Mouse (Mus musculus) CH12.LX (cell line): Measurements from ENCODE around the gene Ebf3. TPM values are rescaled to one million over a fixed set of nuclear protein-coding genes. Genes with fewer than 3 reads are reported as not detected.
A peak's percentile ranks its signal among the peaks of the same experiment; 100 is the strongest.

ENCODE experiments used
- DNase-seq: peaks from one replicate; pipeline ENCODE4 v3.0.0-alpha.2; 2013; ENCODE audit errors: extremely low read depth
- H3K27ac ChIP-seq: 2 replicates; pipeline ENCODE4 v1.5.1; 2012; ENCODE audit warnings: low read depth, mild to moderate bottlenecking, control low read depth, moderate library complexity; ENCODE audit not compliant: insufficient read depth
- H3K27me3 ChIP-seq: replicated peaks from 2 replicates; pipeline ENCODE3; 2012; ENCODE audit warnings: inconsistent platforms
- H3K36me3 ChIP-seq, 2 experiments: replicated peaks in 1 of 2; 2 replicates each; pipeline versions ENCODE3 to v1.6.1; 2012; ENCODE audit warnings: inconsistent platforms in 1 of 2, low read length in 1 of 2, mild to moderate bottlenecking in 1 of 2, mixed read lengths in 1 of 2, moderate library complexity in 1 of 2; ENCODE audit not compliant: control insufficient read depth in 1 of 2, insufficient read depth in 1 of 2
- H3K4me1 ChIP-seq, 2 experiments: 2 replicates each; pipeline ENCODE4 v1.6.1; 2012; ENCODE audit warnings: inconsistent platforms in 1 of 2, moderate library complexity in 1 of 2; ENCODE audit not compliant: insufficient read depth in 2 of 2, control insufficient read depth in 1 of 2
- H3K4me2 ChIP-seq: 2 replicates; pipeline ENCODE4 v1.6.1; 2012; ENCODE audit warnings: low read depth, mild to moderate bottlenecking, control low read depth; ENCODE audit not compliant: poor library complexity, insufficient read depth, severe bottlenecking
- H3K4me3 ChIP-seq, 3 experiments: fragments of 150-350 bp in 1 of 3; sonication (generic) in 1 of 3; replicated peaks in 1 of 3; 2 replicates each; pipeline versions ENCODE3 to v1.5.1; 2011 to 2012; ENCODE audit warnings: low read depth in 2 of 3, low read length in 2 of 3, mild to moderate bottlenecking in 2 of 3, moderate library complexity in 2 of 3, control low read depth in 1 of 3, improper control_type of control experiment in 1 of 3, inconsistent platforms in 1 of 3, mixed read lengths in 1 of 3; ENCODE audit not compliant: poor library complexity in 1 of 3
- H3K79me2 ChIP-seq: replicated peaks from 2 replicates; pipeline ENCODE4 v1.6.1; 2012; ENCODE audit warnings: mild to moderate bottlenecking, moderate library complexity; ENCODE audit not compliant: control insufficient read depth, poor library complexity, insufficient read depth, severe bottlenecking; ENCODE audit errors: extremely low read depth
- H3K9ac ChIP-seq: 2 replicates; pipeline ENCODE4 v1.6.1; 2012; ENCODE audit warnings: low read depth, mild to moderate bottlenecking, control low read depth, moderate library complexity; ENCODE audit not compliant: insufficient read depth
- H3K9me3 ChIP-seq: replicated peaks from 2 replicates; pipeline ENCODE3; 2012; ENCODE audit warnings: low read length, inconsistent platforms, mixed read lengths
- CHD2 ChIP-seq: IDR thresholded peaks from 2 replicates; pipeline ENCODE4 v1.6.1; 2011; ENCODE audit warnings: low read length, improper control_type of control experiment
- CTCF ChIP-seq, 2 experiments: IDR thresholded peaks in 1 of 2; conservative IDR thresholded peaks in 1 of 2; 2 replicates each; pipeline ENCODE4 v1.5.1; 2011 to 2012; ENCODE audit warnings: low read depth in 2 of 2, low read length in 2 of 2, improper control_type of control experiment in 1 of 2, inconsistent platforms in 1 of 2, mild to moderate bottlenecking in 1 of 2, moderate library complexity in 1 of 2
- ELF1 ChIP-seq: IDR thresholded peaks from 2 replicates; pipeline ENCODE4 v1.6.1; 2014; ENCODE audit warnings: low read depth, mild to moderate bottlenecking, inconsistent platforms, low read length, improper control_type of control experiment
- EP300 ChIP-seq: IDR thresholded peaks from 2 replicates; pipeline ENCODE4 v1.6.1; 2011; ENCODE audit warnings: low read length, improper control_type of control experiment
- ETS1 ChIP-seq: conservative IDR thresholded peaks from 2 replicates; pipeline ENCODE4 v1.6.1; 2012; ENCODE audit warnings: low read depth, mild to moderate bottlenecking, inconsistent platforms, low read length, improper control_type of control experiment, moderate library complexity
- HCFC1 ChIP-seq: IDR thresholded peaks from 2 replicates; pipeline ENCODE4 v1.6.1; 2012; ENCODE audit warnings: low read depth, mild to moderate bottlenecking, inconsistent platforms, low read length, improper control_type of control experiment
- IRF4 ChIP-seq: IDR thresholded peaks from 2 replicates; pipeline ENCODE4 v1.6.1; 2014; ENCODE audit warnings: low read depth, mild to moderate bottlenecking, inconsistent platforms, low read length, improper control_type of control experiment
- JUN ChIP-seq: IDR thresholded peaks from 2 replicates; pipeline ENCODE4 v1.6.1; 2011; ENCODE audit warnings: low read depth, mild to moderate bottlenecking, low read length, improper control_type of control experiment, moderate library complexity; ENCODE audit not compliant: insufficient read depth
- KAT2A ChIP-seq: IDR thresholded peaks from 2 replicates; pipeline ENCODE4 v1.6.1; 2012; ENCODE audit warnings: low read length, improper control_type of control experiment, inconsistent platforms; ENCODE audit not compliant: insufficient replicate concordance
- MAFK ChIP-seq: IDR thresholded peaks from 2 replicates; pipeline ENCODE4 v1.6.1; 2011; ENCODE audit warnings: low read length, improper control_type of control experiment; ENCODE audit not compliant: insufficient replicate concordance
- MEF2A ChIP-seq: IDR thresholded peaks from 2 replicates; pipeline ENCODE4 v1.6.1; 2014; ENCODE audit warnings: low read depth, mild to moderate bottlenecking, inconsistent platforms, low read length, improper control_type of control experiment, borderline replicate concordance
- MYC ChIP-seq: IDR thresholded peaks from 2 replicates; pipeline ENCODE4 v1.6.1; 2011; ENCODE audit warnings: low read depth, mild to moderate bottlenecking, improper control_type of control experiment, low read length
- NELFE ChIP-seq: IDR thresholded peaks from 2 replicates; pipeline ENCODE4 v1.6.1; 2011; ENCODE audit warnings: low read depth, low read length, improper control_type of control experiment
- NRF1 ChIP-seq: IDR thresholded peaks from 2 replicates; pipeline ENCODE4 v1.6.1; 2014; ENCODE audit warnings: low read depth, mild to moderate bottlenecking, inconsistent platforms, low read length, improper control_type of control experiment, moderate library complexity
- POLR2A ChIP-seq: IDR thresholded peaks from 2 replicates; pipeline ENCODE4 v1.6.1; 2011; ENCODE audit warnings: low read depth, mild to moderate bottlenecking, improper control_type of control experiment, low read length
- RAD21 ChIP-seq: IDR thresholded peaks from 2 replicates; pipeline ENCODE4 v1.6.1; 2011; ENCODE audit warnings: low read depth, mild to moderate bottlenecking, low read length, improper control_type of control experiment, moderate library complexity
- RCOR1 ChIP-seq: conservative IDR thresholded peaks from 2 replicates; pipeline ENCODE4 v1.6.1; 2012; ENCODE audit warnings: low read depth, mild to moderate bottlenecking, inconsistent platforms, low read length, improper control_type of control experiment
- TBP ChIP-seq: conservative IDR thresholded peaks from 2 replicates; pipeline ENCODE4 v1.6.1; 2011; ENCODE audit warnings: low read depth, low read length, improper control_type of control experiment
- TCF12 ChIP-seq: IDR thresholded peaks from 2 replicates; pipeline ENCODE4 v1.6.1; 2014; ENCODE audit warnings: low read depth, mild to moderate bottlenecking, inconsistent platforms, low read length, improper control_type of control experiment
- USF1 ChIP-seq: IDR thresholded peaks from 2 replicates; pipeline ENCODE4 v1.6.1; 2014; ENCODE audit warnings: low read depth, mild to moderate bottlenecking, inconsistent platforms, low read length, improper control_type of control experiment
- ZC3H11A ChIP-seq: IDR thresholded peaks from 2 replicates; pipeline ENCODE4 v1.6.1; 2012; ENCODE audit warnings: low read depth, mild to moderate bottlenecking, inconsistent platforms, low read length, improper control_type of control experiment
- ZKSCAN1 ChIP-seq: IDR thresholded peaks from 2 replicates; pipeline ENCODE4 v1.6.1; 2012; ENCODE audit warnings: low read depth, inconsistent platforms, low read length, improper control_type of control experiment, borderline replicate concordance
- dilution Hi-C: fragments of 300-500 bp; cut with MboI; formaldehyde crosslinking; loops from 2 replicates; pipeline ENCODE4 v1.14.3; 2020; ENCODE audit warnings: low sequenced_read_pairs; ENCODE audit not compliant: extremely low pct_unique_long_range_greater_than_20kb, extremely low pct_ligation_motif_present
- in situ Hi-C: fragments of 300-500 bp; cut with MboI; formaldehyde crosslinking; loops from 3 replicates; pipeline ENCODE4 v1.14.3; 2019; ENCODE audit warnings: low sequenced_read_pairs, low pct_ligation_motif_present, low pct_unique_long_range_greater_than_20kb, mixed read lengths
- polyA plus RNA-seq: library from polyadenylated mRNA; unstranded; fragments of >175 nt; gene quantifications from 2 replicates; pipeline ENCODE4 v1.2.1, GENCODE M21; 2012; ENCODE audit warnings: low read depth; ENCODE audit not compliant: insufficient read length
- total RNA-seq, 2 experiments: library from RNA; depleted of rRNA; stranded (reverse); fragments of 300-350 nt in 1 of 2; fragments of >200 nt in 1 of 2; gene quantifications; 2 replicates each; pipeline ENCODE4 v1.2.3; 2012 to 2014

Ebf3 gene
- total and polyA plus RNA-seq, 3 experiments = 0.10 to 0.89 TPM; not detected in 1

GRCm38 (mm10) chr7:137289290-137289957 lies 24.8 kb downstream of the Ebf3 start (continued):
- TF ChIP-seq ZKSCAN1 (no peak), CTCF (conservative IDR thresholded peaks at IDR 0.05 in 1 of 2, IDR thresholded peaks at IDR 0.05 in 1 of 2; ENCODE audit: low read depth in 2 of 2, low read length in 2 of 2) (no peak), RCOR1 (no peak), MYC (no peak), MEF2A (0 out of 2 replicates have a peak, but pooled peaks have one; percentile 45), ZC3H11A (no peak), ETS1 (no peak; the same call in 1 of the 2 replicates), ELF1 (peak; percentile 74), CHD2 (peak; percentile 94), NELFE (no peak), EP300 (peak; percentile 54)

GRCm38 (mm10) chr7:137278171-137278570 lies 36.1 kb downstream of the Ebf3 start:
- Histone ChIP-seq H3K4me1 (no peaks in the 10 kb centered on the region), H3K36me3 (no peaks in the 10 kb centered on the region), H3K27me3 (peaks cover 13% of the 10 kb centered on the region), H3K27ac (no peak overlapping the region), H3K79me2 (no peaks in the 10 kb centered on the region), H3K9ac (no peak overlapping the region), H3K4me2 (no peak overlapping the region), H3K4me3 (no peak overlapping the region), H3K9me3 (no peaks in the 10 kb centered on the region)
- dilution Hi-C loops (no loop called here), in situ Hi-C loops (no loop called here)
- TF ChIP-seq TBP = no peak
- TF ChIP-seq JUN = no peak
- TF ChIP-seq RCOR1 = no peak
- TF ChIP-seq IRF4 = no peak
- no peak for TF ChIP-seq MEF2A
- TF ChIP-seq USF1 = no peak
- TF ChIP-seq POLR2A = no peak
- TF ChIP-seq ELF1 = no peak
- TF ChIP-seq HCFC1 = no peak
- TF ChIP-seq RAD21 = no peak
- no peak for TF ChIP-seq TCF12
- DNase-seq = no peak

- TF ChIP-seq MEF2A (no peak), POLR2A (no peak), RCOR1 (no peak), HCFC1 (no peak), KAT2A (no peak), NRF1 (no peak), MYC (no peak), MAFK (no peak), ZKSCAN1 (no peak), JUN (no peak)
- H3K27me3 ChIP-seq = peaks cover 13% of the 10 kb centered on the region
- H3K36me3 ChIP-seq = no peaks in the 10 kb centered on the region
- H3K79me2 ChIP-seq = no peaks in the 10 kb centered on the region
- H3K4me1 ChIP-seq = no peaks in the 10 kb centered on the region
- DNase-seq = no peak
- no peak overlapping the region for H3K4me2 ChIP-seq
- in situ Hi-C loops (no loop called here), dilution Hi-C loops (no loop called here)
- no peaks in the 10 kb centered on the region for H3K9me3 ChIP-seq
- no peak overlapping the region for H3K4me3 ChIP-seq
- no peak overlapping the region for H3K27ac ChIP-seq
- no peak overlapping the region for H3K9ac ChIP-seq
Measured at GRCm38 (mm10) chr7:137277713-137278112, 36.5 kb downstream of the Ebf3 start.
